Mouse (Mus musculus) lung, postnatal 0 days (tissue): ENCODE results near the gene Rfc2. TPM values are rescaled to one million over a fixed set of nuclear protein-coding genes. Genes with fewer than 3 reads are reported as not detected.

Source experiments
- ATAC-seq: fragments of 200-750 bp; cut with Nextera tagmentation; 2 replicates; pipeline ENCODE4 v1.8.0; 2017; ENCODE audit warnings: moderate library complexity
- DNase-seq: peaks from one replicate; pipeline ENCODE4 v3.0.0-alpha.2; 2016; ENCODE audit warnings: low spot score
- H3K27ac ChIP-seq: fragments of 300-500 bp; sonication (generic); 2 replicates; pipeline ENCODE4 v1.5.1; 2014; ENCODE audit warnings: antibody characterized with exemption, mild to moderate bottlenecking, low read length, mixed read lengths
- H3K27me3 ChIP-seq: fragments of 300-500 bp; sonication (generic); replicated peaks from 2 replicates; pipeline ENCODE4 v1.6.1; 2014; ENCODE audit warnings: low read length, mixed read lengths; ENCODE audit not compliant: insufficient read depth
- H3K36me3 ChIP-seq: fragments of 300-500 bp; sonication (generic); 2 replicates; pipeline ENCODE4 v1.6.1; 2014; ENCODE audit warnings: low read length, mixed read lengths; ENCODE audit not compliant: insufficient read depth
- H3K4me1 ChIP-seq: fragments of 300-500 bp; sonication (generic); 2 replicates; pipeline ENCODE4 v1.6.1; 2014; ENCODE audit warnings: antibody characterized with exemption, low read depth, low read length, mixed read lengths; ENCODE audit not compliant: insufficient read depth
- H3K4me2 ChIP-seq: fragments of 300-500 bp; sonication (generic); replicated peaks from 2 replicates; pipeline ENCODE4 v1.6.1; 2014; ENCODE audit warnings: low read depth, mild to moderate bottlenecking, low read length, moderate library complexity, mixed read lengths
- H3K4me3 ChIP-seq: fragments of 300-500 bp; sonication (generic); 2 replicates; pipeline ENCODE4 v1.5.1; 2014; ENCODE audit warnings: low read depth, low read length
- H3K9ac ChIP-seq: fragments of 300-500 bp; sonication (generic); replicated peaks from 2 replicates; pipeline ENCODE4 v1.6.1; 2014; ENCODE audit warnings: low read depth, mild to moderate bottlenecking
- H3K9me3 ChIP-seq: fragments of 300-500 bp; sonication (generic); 2 replicates; pipeline ENCODE4 v1.6.1; 2016; ENCODE audit warnings: low read length, mixed read lengths
- CTCF ChIP-seq: IDR thresholded peaks from 2 replicates; pipeline ENCODE4 v1.5.1; 2016; ENCODE audit warnings: antibody characterized with exemption, mild to moderate bottlenecking
- EP300 ChIP-seq: IDR thresholded peaks from 2 replicates; pipeline ENCODE4 v1.6.1; 2016; ENCODE audit warnings: antibody characterized with exemption, mild to moderate bottlenecking, control low read depth
- WGBS: fragments of 180-500 bp; shearing (Covaris S2); extraction: QIAGEN DNeasy Blood & Tissue Kit; methylation state at CpG from one replicate; pipeline ENCODE4 v1.1.7; 2014; 5-methylcytosine and 5-hydroxymethylcytosine counted together
- polyA plus RNA-seq: library from polyadenylated mRNA; unstranded; fragments of >200 nt; fragmentation: Nextera tagmentation; extraction: Ambion mirVana; gene quantifications from 2 replicates; pipeline ENCODE4 v1.2.1, GENCODE M21; 2015

Rfc2 gene
- polyA plus RNA-seq, 1 experiment from 2014 or later, result 84.4 TPM

GRCm38 (mm10) chr5:134560071-134560449, 21.1 kb upstream of the Rfc2 start, which contains the start of gene Syna:
Gene Syna, minus strand, starts transcription at chr5:134560171.
- DNase-seq (no peak), ATAC-seq (no peak)
- Histone ChIP-seq H3K4me1 (peaks cover 4% of the 10 kb centered on the region; the same call in 1 of the 2 replicates), H3K4me2 (no peak within 1 kb of the TSS), H3K9ac (no peak within 1 kb of the TSS), H3K27me3 (no peaks in the 10 kb centered on the region), H3K9me3 (no peaks in the 10 kb centered on the region), H3K36me3 (no peaks in the 10 kb centered on the region), H3K4me3 (no peak within 1 kb of the TSS), H3K27ac (no peak within 1 kb of the TSS)
- WGBS, result 88% methylated on average over 7 of the region's 7 CpGs
- TF ChIP-seq CTCF (no peak), EP300 (no peak)

- no peak overlapping the region for H3K27ac ChIP-seq
- no peak for ATAC-seq
- no peak overlapping the region for H3K4me2 ChIP-seq
- no peak overlapping the region for H3K4me3 ChIP-seq
- no peaks in the 10 kb centered on the region for H3K9me3 ChIP-seq
- H3K9ac ChIP-seq, result no peak overlapping the region
- DNase-seq, result no peak
- no peaks in the 10 kb centered on the region for H3K4me1 ChIP-seq
- H3K36me3 ChIP-seq, result no peaks in the 10 kb centered on the region
- 78% methylated on average over 16 of the region's 16 CpGs for WGBS
- no peak for TF ChIP-seq CTCF
- no peak for TF ChIP-seq EP300
- no peaks in the 10 kb centered on the region for H3K27me3 ChIP-seq
Observed at GRCm38 (mm10) chr5:134560450-134561171, 20.6 kb upstream of the Rfc2 start.

- DNase-seq (no peak), ATAC-seq (no peak)
- 92% methylated on average over 2 of the region's 2 CpGs for WGBS
- Histone ChIP-seq H3K27ac (no peak overlapping the region), H3K27me3 (no peaks in the 10 kb centered on the region), H3K36me3 (no peaks in the 10 kb centered on the region), H3K4me1 (no peaks in the 10 kb centered on the region), H3K9ac (no peak overlapping the region), H3K9me3 (no peaks in the 10 kb centered on the region), H3K4me2 (no peak overlapping the region), H3K4me3 (no peak overlapping the region)
- TF ChIP-seq CTCF (no peak), EP300 (no peak)
Observed at GRCm38 (mm10) chr5:134564272-134564671, 16.9 kb upstream of the Rfc2 start.

- H3K9ac ChIP-seq, result no peak overlapping the region
- ATAC-seq (no peak), DNase-seq (no peak)
- H3K9me3 ChIP-seq, result no peaks in the 10 kb centered on the region
- 86% methylated on average over 6 of the region's 6 CpGs for WGBS
- TF ChIP-seq EP300 (no peak), CTCF (no peak)
- H3K4me1 ChIP-seq, result no peaks in the 10 kb centered on the region
- no peak overlapping the region for H3K4me3 ChIP-seq
- H3K4me2 ChIP-seq, result no peak overlapping the region
- no peaks in the 10 kb centered on the region for H3K27me3 ChIP-seq
- no peak overlapping the region for H3K27ac ChIP-seq
- H3K36me3 ChIP-seq, result no peaks in the 10 kb centered on the region
Observed at GRCm38 (mm10) chr5:134565696-134566095, 15.5 kb upstream of the Rfc2 start.

GRCm38 (mm10) chr5:134567445-134567844, 13.7 kb upstream of the Rfc2 start:
- H3K9me3 ChIP-seq, result no peaks in the 10 kb centered on the region
- H3K36me3 ChIP-seq, result no peaks in the 10 kb centered on the region
- no peak overlapping the region for H3K4me3 ChIP-seq
- no peak for TF ChIP-seq EP300
- TF ChIP-seq CTCF, result no peak
- H3K4me2 ChIP-seq, result no peak overlapping the region
- no peaks in the 10 kb centered on the region for H3K27me3 ChIP-seq
- no peak overlapping the region for H3K9ac ChIP-seq
- no peaks in the 10 kb centered on the region for H3K4me1 ChIP-seq
- no peak overlapping the region for H3K27ac ChIP-seq
- no peak for ATAC-seq
- no peak for DNase-seq
- 69% methylated on average over 4 of the region's 4 CpGs for WGBS

GRCm38 (mm10) chr5:134568030-134568429, 13.1 kb upstream of the Rfc2 start:
- no peak for DNase-seq
- Histone ChIP-seq H3K27ac (no peak overlapping the region), H3K4me2 (no peak overlapping the region), H3K4me1 (no peaks in the 10 kb centered on the region), H3K9ac (no peak overlapping the region), H3K27me3 (no peaks in the 10 kb centered on the region), H3K4me3 (no peak overlapping the region), H3K36me3 (no peaks in the 10 kb centered on the region), H3K9me3 (no peaks in the 10 kb centered on the region)
- 84% methylated on average over 3 of the region's 3 CpGs for WGBS
- no peak for TF ChIP-seq EP300
- no peak for TF ChIP-seq CTCF
- ATAC-seq, result no peak
